Mouse (Mus musculus): Measurements from ENCODE around the gene Zc3h12b. TPM values are rescaled to one million over a fixed set of nuclear protein-coding genes. Genes with fewer than 3 reads are reported as not detected.
A peak's percentile ranks its signal among the peaks of the same experiment; 100 is the strongest.

Zc3h12b gene
- 1.0 and 1.4 TPM in 2 replicates for polyA plus RNA-seq (2014; fragmentation: Nextera tagmentation; extraction: Ambion mirVana)

GRCm38 (mm10) chrX:95711227-95712111 lies at the start of gene Zc3h12b:
Zc3h12b (plus strand) TSS chrX:95711678.
- H3K27ac ChIP-seq (ENCODE audit: low read depth, low read length): no peak within 1 kb of the TSS
- 11% methylated on average over 38 of the region's 46 CpGs for WGBS
- ATAC-seq (replicated peaks; ENCODE audit: low FRiP score): peak; percentile 93
- H3K9ac ChIP-seq (ENCODE audit: low read depth, low read length): 0 out of 2 replicates have a peak within 1 kb of the TSS, but pooled peaks have one; percentile 34
- no peaks in the 10 kb centered on the region; the same call in 1 of the 2 replicates for H3K27me3 ChIP-seq (replicated peaks; ENCODE audit: control insufficient read depth, insufficient read depth, low read length)
- H3K4me3 ChIP-seq (ENCODE audit: low read depth, low read length): peak within 1 kb of the TSS; percentile 45
- H3K9me3 ChIP-seq (ENCODE audit: control insufficient read depth, low read length): no peaks in the 10 kb centered on the region
- H3K4me2 ChIP-seq: peak within 1 kb of the TSS; percentile 67
- H3K36me3 ChIP-seq (ENCODE audit: control insufficient read depth, insufficient read depth, low read length): no peaks in the 10 kb centered on the region
- peak; percentile 71 for DNase-seq (ENCODE audit: low spot score)
- H3K4me1 ChIP-seq (replicated peaks; ENCODE audit: control insufficient read depth, insufficient read depth, low read length): no peaks in the 10 kb centered on the region

DNA sequence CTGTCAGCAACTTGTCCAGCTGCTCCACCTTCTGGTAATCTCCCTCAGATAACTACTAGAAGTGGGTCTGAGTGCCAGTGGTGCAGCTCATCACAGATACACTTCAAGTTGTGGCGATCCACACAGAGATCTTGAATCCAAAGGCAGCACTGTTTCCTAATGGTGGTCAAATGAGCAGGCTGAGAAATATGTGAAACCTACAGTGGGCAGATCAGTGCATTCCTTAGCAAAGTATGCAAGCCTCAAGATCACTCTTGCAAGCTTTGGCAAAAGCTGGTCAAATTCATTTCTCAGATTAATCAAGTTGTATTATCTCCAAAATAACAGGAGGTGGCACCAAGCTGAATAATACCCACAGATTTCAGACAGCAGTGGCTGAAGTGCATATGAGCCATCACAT lies 29.3 kb upstream of the Zc3h12b start:
- no peaks in the 10 kb centered on the region for H3K4me1 ChIP-seq (replicated peaks; ENCODE audit: control insufficient read depth, insufficient read depth, low read length)
- no peaks in the 10 kb centered on the region for H3K9me3 ChIP-seq (ENCODE audit: control insufficient read depth, low read length)
- no peak overlapping the region for H3K27ac ChIP-seq (ENCODE audit: low read depth, low read length)
- ATAC-seq (replicated peaks; ENCODE audit: low FRiP score) (no peak), DNase-seq (ENCODE audit: low spot score) (no peak)
- H3K4me2 ChIP-seq: no peak overlapping the region
- WGBS: 71% methylated on average over 1 of the region's 1 CpGs
- H3K9ac ChIP-seq (ENCODE audit: low read depth, low read length): no peak overlapping the region
- no peaks in the 10 kb centered on the region for H3K27me3 ChIP-seq (replicated peaks; ENCODE audit: control insufficient read depth, insufficient read depth, low read length)
- no peaks in the 10 kb centered on the region for H3K36me3 ChIP-seq (ENCODE audit: control insufficient read depth, insufficient read depth, low read length)
- no peak overlapping the region for H3K4me3 ChIP-seq (ENCODE audit: low read depth, low read length)

DNA sequence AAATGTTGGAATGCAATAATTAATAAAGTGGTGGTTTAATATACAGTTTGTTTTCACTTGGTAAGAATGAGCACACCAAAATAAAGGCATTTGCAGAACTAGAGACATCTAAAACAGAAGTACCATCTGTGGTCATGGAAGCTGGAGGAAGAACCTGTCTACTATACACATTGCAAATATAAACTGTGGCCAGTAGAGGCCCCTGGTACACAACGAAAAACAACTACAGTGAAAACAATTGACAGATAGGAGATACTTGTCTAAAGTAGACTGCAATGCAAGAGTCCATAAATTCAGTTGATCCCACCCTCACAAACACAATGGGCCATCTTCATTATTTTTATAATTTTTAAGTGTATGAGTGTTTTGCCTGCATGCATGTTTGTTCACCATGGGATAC lies 24.4 kb upstream of the Zc3h12b start:
- Histone ChIP-seq H3K36me3 (ENCODE audit: control insufficient read depth, insufficient read depth, low read length) (no peaks in the 10 kb centered on the region), H3K9me3 (ENCODE audit: control insufficient read depth, low read length) (no peaks in the 10 kb centered on the region), H3K9ac (ENCODE audit: low read depth, low read length) (no peak overlapping the region), H3K4me3 (ENCODE audit: low read depth, low read length) (no peak overlapping the region), H3K4me2 (no peak overlapping the region), H3K4me1 (replicated peaks; ENCODE audit: control insufficient read depth, insufficient read depth, low read length) (no peaks in the 10 kb centered on the region), H3K27me3 (replicated peaks; ENCODE audit: control insufficient read depth, insufficient read depth, low read length) (no peaks in the 10 kb centered on the region), H3K27ac (ENCODE audit: low read depth, low read length) (no peak overlapping the region)
- WGBS: 28% methylated on average over 1 of the region's 1 CpGs
- DNase-seq (ENCODE audit: low spot score) (no peak), ATAC-seq (replicated peaks; ENCODE audit: low FRiP score) (no peak)

- H3K4me1 ChIP-seq (replicated peaks; ENCODE audit: control insufficient read depth, insufficient read depth, low read length): no peaks in the 10 kb centered on the region
- H3K9me3 ChIP-seq (ENCODE audit: control insufficient read depth, low read length): no peaks in the 10 kb centered on the region
- 25% methylated on average over 2 of the region's 2 CpGs for WGBS
- no peak overlapping the region for H3K4me3 ChIP-seq (ENCODE audit: low read depth, low read length)
- DNase-seq (ENCODE audit: low spot score) (no peak), ATAC-seq (replicated peaks; ENCODE audit: low FRiP score) (no peak)
- no peaks in the 10 kb centered on the region for H3K36me3 ChIP-seq (ENCODE audit: control insufficient read depth, insufficient read depth, low read length)
- H3K4me2 ChIP-seq: no peak overlapping the region
- no peak overlapping the region for H3K9ac ChIP-seq (ENCODE audit: low read depth, low read length)
- no peak overlapping the region for H3K27ac ChIP-seq (ENCODE audit: low read depth, low read length)
- H3K27me3 ChIP-seq (replicated peaks; ENCODE audit: control insufficient read depth, insufficient read depth, low read length): no peaks in the 10 kb centered on the region
These were observed 26.8 kb downstream of the Zc3h12b start for GRCm38 (mm10) chrX:95738253-95738652.

DNA sequence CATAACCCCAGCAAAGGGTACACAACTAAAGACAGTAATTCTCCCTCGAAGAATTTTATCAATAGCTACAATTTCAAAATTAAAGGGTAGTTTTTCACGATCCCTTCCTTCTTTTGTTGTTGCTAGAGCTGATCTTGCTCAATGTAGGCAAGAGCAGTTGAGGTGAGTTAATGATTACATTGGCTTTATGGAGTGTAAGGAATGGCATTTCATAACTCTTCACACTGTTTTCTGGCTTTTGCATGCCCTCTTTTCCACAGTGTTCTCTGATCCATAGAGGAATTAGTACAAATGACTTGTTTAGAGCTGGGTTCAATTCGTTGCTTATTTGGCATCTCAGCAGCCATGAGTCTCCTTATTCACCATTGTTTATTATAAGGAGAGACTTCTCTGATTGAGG lies 84.4 kb downstream of the Zc3h12b start:
- Histone ChIP-seq H3K9me3 (ENCODE audit: control insufficient read depth, low read length) (no peaks in the 10 kb centered on the region), H3K4me2 (no peak overlapping the region), H3K9ac (ENCODE audit: low read depth, low read length) (no peak overlapping the region), H3K36me3 (ENCODE audit: control insufficient read depth, insufficient read depth, low read length) (no peaks in the 10 kb centered on the region), H3K27me3 (replicated peaks; ENCODE audit: control insufficient read depth, insufficient read depth, low read length) (no peaks in the 10 kb centered on the region), H3K4me1 (replicated peaks; ENCODE audit: control insufficient read depth, insufficient read depth, low read length) (no peaks in the 10 kb centered on the region), H3K4me3 (ENCODE audit: low read depth, low read length) (no peak overlapping the region), H3K27ac (ENCODE audit: low read depth, low read length) (no peak overlapping the region)
- ATAC-seq (replicated peaks; ENCODE audit: low FRiP score): no peak
- no peak for DNase-seq (ENCODE audit: low spot score)
- WGBS: 85% methylated on average over 3 of the region's 3 CpGs

DNA sequence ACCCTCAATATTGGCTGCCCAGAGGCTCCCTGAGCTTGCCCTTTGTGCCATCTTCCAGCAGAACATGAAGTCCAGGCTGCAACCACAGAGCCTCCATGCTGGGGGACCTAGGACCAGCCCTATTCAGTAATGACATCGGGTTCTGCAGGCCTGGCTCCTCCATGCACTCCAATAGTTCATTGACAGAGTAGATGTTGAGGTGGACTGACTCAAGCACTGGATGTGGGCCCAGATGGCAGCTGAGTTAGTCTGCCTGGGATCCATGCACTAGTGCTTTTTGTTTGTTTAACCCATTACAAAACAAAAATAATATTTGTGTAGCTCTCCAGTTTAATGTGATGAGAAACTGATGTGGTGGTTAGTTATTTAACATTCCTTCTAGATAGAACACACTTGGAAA lies 90.3 kb downstream of the Zc3h12b start:
- DNase-seq (ENCODE audit: low spot score): no peak

GRCm38 (mm10) chrX:95852806-95853205 lies 141.3 kb downstream of the Zc3h12b start:
- ATAC-seq (replicated peaks; ENCODE audit: low FRiP score): no peak
- no peak overlapping the region for H3K4me3 ChIP-seq (ENCODE audit: low read depth, low read length)
- H3K27me3 ChIP-seq (replicated peaks; ENCODE audit: control insufficient read depth, insufficient read depth, low read length): no peaks in the 10 kb centered on the region
- DNase-seq (ENCODE audit: low spot score): no peak
- H3K9me3 ChIP-seq (ENCODE audit: control insufficient read depth, low read length): no peaks in the 10 kb centered on the region
- no peaks in the 10 kb centered on the region for H3K4me1 ChIP-seq (replicated peaks; ENCODE audit: control insufficient read depth, insufficient read depth, low read length)
- H3K36me3 ChIP-seq (ENCODE audit: control insufficient read depth, insufficient read depth, low read length): no peaks in the 10 kb centered on the region
- H3K9ac ChIP-seq (ENCODE audit: low read depth, low read length): no peak overlapping the region
- no peak overlapping the region for H3K4me2 ChIP-seq
- no peak overlapping the region for H3K27ac ChIP-seq (ENCODE audit: low read depth, low read length)
- WGBS: 61% methylated on average over 14 of the region's 14 CpGs

More for the DNA sequence above, 90.3 kb downstream of the Zc3h12b start:
- H3K9ac ChIP-seq (ENCODE audit: low read depth, low read length): no peak overlapping the region
- no peak overlapping the region for H3K4me3 ChIP-seq (ENCODE audit: low read depth, low read length)
- no peak overlapping the region for H3K27ac ChIP-seq (ENCODE audit: low read depth, low read length)
- 76% methylated on average over 1 of the region's 1 CpGs for WGBS
- H3K9me3 ChIP-seq (ENCODE audit: control insufficient read depth, low read length): no peaks in the 10 kb centered on the region
- H3K36me3 ChIP-seq (ENCODE audit: control insufficient read depth, insufficient read depth, low read length): no peaks in the 10 kb centered on the region
- no peaks in the 10 kb centered on the region for H3K4me1 ChIP-seq (replicated peaks; ENCODE audit: control insufficient read depth, insufficient read depth, low read length)
- H3K4me2 ChIP-seq: no peak overlapping the region
- ATAC-seq (replicated peaks; ENCODE audit: low FRiP score): no peak
- H3K27me3 ChIP-seq (replicated peaks; ENCODE audit: control insufficient read depth, insufficient read depth, low read length): no peaks in the 10 kb centered on the region

DNA sequence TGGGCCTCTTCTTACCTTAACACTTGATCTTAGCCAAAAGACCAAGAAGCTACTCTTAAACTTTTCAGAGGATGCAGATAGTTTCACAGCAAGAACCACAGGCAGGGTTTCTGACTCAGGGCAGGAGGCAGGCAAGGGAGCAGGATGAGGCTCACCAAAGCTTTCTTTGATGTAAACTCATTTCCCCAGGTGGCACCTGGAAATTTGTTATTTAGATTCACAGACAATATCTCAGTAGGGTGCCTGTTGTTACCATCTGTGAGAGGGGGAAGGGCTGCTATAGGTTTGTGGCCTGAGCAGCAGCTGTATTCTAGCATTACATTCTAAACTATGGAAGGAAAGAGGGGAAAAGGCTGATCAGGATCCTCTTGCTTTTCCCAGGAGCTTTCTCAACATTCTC lies 169.6 kb downstream of the Zc3h12b start:
- Histone ChIP-seq H3K4me1 (replicated peaks; ENCODE audit: control insufficient read depth, insufficient read depth, low read length) (no peaks in the 10 kb centered on the region), H3K27ac (ENCODE audit: low read depth, low read length) (no peak overlapping the region), H3K4me2 (no peak overlapping the region), H3K9ac (ENCODE audit: low read depth, low read length) (no peak overlapping the region), H3K4me3 (ENCODE audit: low read depth, low read length) (no peak overlapping the region), H3K9me3 (ENCODE audit: control insufficient read depth, low read length) (no peaks in the 10 kb centered on the region), H3K36me3 (ENCODE audit: control insufficient read depth, insufficient read depth, low read length) (no peaks in the 10 kb centered on the region), H3K27me3 (replicated peaks; ENCODE audit: control insufficient read depth, insufficient read depth, low read length) (no peaks in the 10 kb centered on the region)
- no peak for DNase-seq (ENCODE audit: low spot score)
- ATAC-seq (replicated peaks; ENCODE audit: low FRiP score): no peak

DNA sequence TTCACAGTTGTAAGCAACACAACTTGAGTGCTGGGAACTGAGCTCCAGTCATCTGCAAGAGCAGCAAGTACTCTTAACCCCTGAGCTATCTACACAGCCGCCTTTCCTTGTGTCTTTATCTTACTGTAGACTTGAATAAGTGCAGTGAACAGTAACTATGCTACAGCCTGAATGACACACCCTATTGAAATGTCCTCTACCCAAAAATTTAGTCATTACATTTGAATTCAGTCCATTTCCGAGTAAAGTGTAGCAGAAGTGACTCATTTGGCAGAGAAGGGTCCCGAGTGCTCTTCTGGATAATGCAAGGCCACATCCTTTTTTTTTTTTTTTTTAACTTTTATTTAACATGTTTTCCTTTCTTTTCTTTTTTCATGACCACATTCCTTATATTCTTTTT lies 191.2 kb downstream of the Zc3h12b start:
- Histone ChIP-seq H3K9me3 (ENCODE audit: control insufficient read depth, low read length) (no peaks in the 10 kb centered on the region), H3K4me3 (ENCODE audit: low read depth, low read length) (no peak overlapping the region), H3K4me1 (replicated peaks; ENCODE audit: control insufficient read depth, insufficient read depth, low read length) (no peaks in the 10 kb centered on the region), H3K27me3 (replicated peaks; ENCODE audit: control insufficient read depth, insufficient read depth, low read length) (no peaks in the 10 kb centered on the region), H3K36me3 (ENCODE audit: control insufficient read depth, insufficient read depth, low read length) (no peaks in the 10 kb centered on the region), H3K9ac (ENCODE audit: low read depth, low read length) (no peak overlapping the region), H3K4me2 (no peak overlapping the region), H3K27ac (ENCODE audit: low read depth, low read length) (no peak overlapping the region)
- WGBS: 73% methylated on average over 3 of the region's 3 CpGs
- DNase-seq (ENCODE audit: low spot score) (no peak), ATAC-seq (replicated peaks; ENCODE audit: low FRiP score) (no peak)
